Mouse (Mus musculus) brain, embryonic 14.5 days (tissue): ENCODE measurements around the gene Gpx3. TPM values are rescaled to one million over a fixed set of nuclear protein-coding genes. Genes with fewer than 3 reads are reported as not detected.
"Not testable (repeated sequence)": the region's sequence is repeated elsewhere in the genome, so short reads cannot be mapped to it uniquely, and the experiment has no call there.

ENCODE experiments used
- DNase-seq: peaks from one replicate; pipeline ENCODE4 v3.0.0-alpha.2; 2011; ENCODE audit warnings: low read depth
- CTCF ChIP-seq: fragments of 200-500 bp; IDR thresholded peaks from 2 replicates; pipeline ENCODE4 v1.5.1; 2012; ENCODE audit warnings: inconsistent platforms, mild to moderate bottlenecking, moderate library complexity, borderline replicate concordance; ENCODE audit not compliant: insufficient read depth, insufficient read length; ENCODE audit errors: extremely low read depth
- POLR2A ChIP-seq: fragments of 200-500 bp; IDR thresholded peaks from 2 replicates; pipeline ENCODE4 v1.6.1; 2012; ENCODE audit warnings: mild to moderate bottlenecking, inconsistent platforms, borderline replicate concordance; ENCODE audit not compliant: poor library complexity, insufficient read depth, insufficient read length, severe bottlenecking; ENCODE audit errors: extremely low read depth
- polyA plus RNA-seq: library from polyadenylated mRNA; depleted of rRNA; stranded (reverse); fragments of >200 nt; gene quantifications from 2 replicates; pipeline ENCODE4 v1.2.3, GENCODE M21; 2012

Gpx3 gene
- polyA plus RNA-seq, 1 experiment: 14.6 TPM

- no peak for DNase-seq
- TF ChIP-seq POLR2A: no peak
- no peak for TF ChIP-seq CTCF
These were observed 37.2 kb downstream of the Gpx3 start for GRCm38 (mm10) chr11:54939501-54939900.

GRCm38 (mm10) chr11:54940056-54940455, 37.8 kb downstream of the Gpx3 start:
- TF ChIP-seq POLR2A (no peak), CTCF (no peak)
- DNase-seq: no peak

GRCm38 (mm10) chr11:54944702-54945101, 42.4 kb downstream of the Gpx3 start:
- DNase-seq: no peak
- TF ChIP-seq POLR2A (no peak), CTCF (no peak)

- DNase-seq: no peak
- no peak for TF ChIP-seq POLR2A
- TF ChIP-seq CTCF: no peak
These were observed 47.5 kb downstream of the Gpx3 start for GRCm38 (mm10) chr11:54949717-54950116.

GRCm38 (mm10) chr11:54950684-54951083, 48.4 kb downstream of the Gpx3 start:
- TF ChIP-seq POLR2A (no peak), CTCF (no peak)
- no peak for DNase-seq

GRCm38 (mm10) chr11:54952651-54953050, 50.4 kb downstream of the Gpx3 start:
- DNase-seq: no peak
- TF ChIP-seq CTCF (no peak), POLR2A (no peak)

- TF ChIP-seq CTCF: no peak
- no peak for TF ChIP-seq POLR2A
- peak; percentile 18 for DNase-seq
These were observed 51.8 kb downstream of the Gpx3 start for GRCm38 (mm10) chr11:54953993-54954446.

GRCm38 (mm10) chr11:54954716-54955115, 52.5 kb downstream of the Gpx3 start:
- no peak for TF ChIP-seq CTCF
- TF ChIP-seq POLR2A: no peak
- DNase-seq: no peak

- DNase-seq: not testable (repeated sequence)
These were observed 53.1 kb downstream of the Gpx3 start for GRCm38 (mm10) chr11:54955400-54955734.

GRCm38 (mm10) chr11:54955735-54956480, 53.7 kb downstream of the Gpx3 start:
- peak; percentile 98 for DNase-seq
- no peak for TF ChIP-seq CTCF
- TF ChIP-seq POLR2A: 0 out of 2 replicates have a peak, but pooled peaks have one; percentile 18

GRCm38 (mm10) chr11:54956912-54957311, 54.7 kb downstream of the Gpx3 start:
- DNase-seq: no peak
- TF ChIP-seq CTCF (no peak), POLR2A (no peak)

- DNase-seq: not testable (repeated sequence)
These were observed 55.5 kb downstream of the Gpx3 start for GRCm38 (mm10) chr11:54957708-54958107.
